Mouse (Mus musculus): ENCODE measurements around the gene Cobl.

DNA sequence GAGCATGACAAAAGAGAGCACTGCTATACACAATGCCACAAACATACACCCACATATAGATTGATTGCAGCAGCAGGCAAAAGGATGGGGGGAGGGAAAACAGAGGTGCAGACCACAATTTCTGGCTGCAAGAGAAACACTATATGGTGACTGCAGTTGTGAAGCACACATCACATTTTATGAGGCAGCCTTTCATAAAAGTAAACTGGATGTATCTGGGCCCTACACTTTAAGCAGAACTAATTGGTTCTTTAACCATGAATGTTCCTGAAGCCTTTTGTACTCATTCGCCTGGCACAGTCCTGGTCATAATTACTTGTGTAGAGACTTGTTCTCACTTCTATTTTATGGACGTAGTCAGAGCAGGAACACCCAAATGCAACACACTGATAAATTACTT is 19.5 kb downstream of the Cobl start:
- no peak for TF ChIP-seq POLR2A (IDR thresholded peaks at IDR 0.05; ENCODE audit: insufficient read depth, low read depth, low read length)
- no peak for TF ChIP-seq CTCF (IDR thresholded peaks at IDR 0.05)
- TF ChIP-seq EP300 (IDR thresholded peaks at IDR 0.05; ENCODE audit: insufficient read depth, low read depth, low read length) = no peak

Measured in heart, adult 2 months (tissue).